ENCODE assay signal across 17 mouse cellular contexts in genomic region chr9:41697160-41697559, GRCm38 (mm10).
A peak's percentile ranks its signal among the peaks of the same experiment; 100 is the strongest.
DNase-seq lines count a peak whose midpoint lies in the region; ATAC-seq and TF ChIP-seq lines count a peak whose summit lies in the region.
"Had no signal": no experiment of that assay in that cellular context is flagged by ENCODE, and none has a peak within 500 bp of the region (broad histone marks: within the 10 kb centered on the region; RNA-seq: fewer than 3 reads in every experiment).

No protein-coding gene starts in this region.

- no peak overlapping the region for H3K4me3 ChIP-seq in forebrain, embryonic 12.5 days (replicated peaks)
- H3K4me3 ChIP-seq in hindbrain, embryonic 13.5 days: no peak overlapping the region
- no peak overlapping the region for H3K4me3 ChIP-seq in midbrain, embryonic 12.5 days
- no peak overlapping the region for H3K4me3 ChIP-seq in liver, postnatal 0 days (ENCODE audit: low read depth, low read length)
- H3K4me3 ChIP-seq: gastrocnemius, adult 2 months; heart, embryonic 10.5 days; intestine, embryonic 15.5 days; lung, embryonic 15.5 days had no signal

- H3K4me2 ChIP-seq in forebrain, embryonic 12.5 days: peak overlapping the region; percentile 29; the same call in 1 of the 2 replicates
- no peak overlapping the region for H3K4me2 ChIP-seq in hindbrain, embryonic 13.5 days
- peak overlapping the region; percentile 4; the same call in 1 of the 2 replicates for H3K4me2 ChIP-seq in midbrain, embryonic 12.5 days (replicated peaks)
- no peak overlapping the region for H3K4me2 ChIP-seq in liver, postnatal 0 days (ENCODE audit: low read depth, low read length)
- H3K4me2 ChIP-seq: intestine, embryonic 15.5 days; liver, embryonic 11.5 days; lung, embryonic 15.5 days had no signal

- TF ChIP-seq EP300 in liver, postnatal 0 days (IDR thresholded peaks at IDR 0.05; ENCODE audit: low read depth): no peak

- TF ChIP-seq CTCF in brain, embryonic 14.5 days (IDR thresholded peaks at IDR 0.05; ENCODE audit: borderline replicate concordance, extremely low read depth, insufficient read depth, insufficient read length): no peak
- TF ChIP-seq CTCF in liver, postnatal 0 days (IDR thresholded peaks at IDR 0.05; ENCODE audit: low read depth): no peak

- no peak for TF ChIP-seq POLR2A in brain, embryonic 14.5 days (IDR thresholded peaks at IDR 0.05; ENCODE audit: borderline replicate concordance, extremely low read depth, insufficient read depth, insufficient read length, poor library complexity, severe bottlenecking)

- H3K36me3 ChIP-seq in forebrain, embryonic 12.5 days (replicated peaks): no peaks in the 10 kb centered on the region
- no peaks in the 10 kb centered on the region for H3K36me3 ChIP-seq in hindbrain, embryonic 13.5 days
- H3K36me3 ChIP-seq in midbrain, embryonic 12.5 days: no peaks in the 10 kb centered on the region
- no peaks in the 10 kb centered on the region for H3K36me3 ChIP-seq in liver, postnatal 0 days (replicated peaks; ENCODE audit: insufficient read depth, low read length)
- H3K36me3 ChIP-seq: heart, embryonic 10.5 days; intestine, embryonic 15.5 days; lung, embryonic 15.5 days had no signal

- 0 out of 2 replicates have a peak, but pooled peaks have one; percentile 42 for ATAC-seq in forebrain, embryonic 12.5 days (ENCODE audit: low FRiP score)
- ATAC-seq in hindbrain, embryonic 13.5 days (ENCODE audit: low FRiP score): no peak
- ATAC-seq in midbrain, embryonic 12.5 days (ENCODE audit: low FRiP score, low read depth): peak; percentile 38; the same call in 1 of the 2 replicates
- no peak for ATAC-seq in liver, postnatal 0 days
- ATAC-seq: intestine, embryonic 15.5 days had no signal

- no peaks in the 10 kb centered on the region for H3K9me3 ChIP-seq in forebrain, embryonic 12.5 days
- H3K9me3 ChIP-seq in hindbrain, embryonic 13.5 days: no peaks in the 10 kb centered on the region
- no peaks in the 10 kb centered on the region for H3K9me3 ChIP-seq in midbrain, embryonic 12.5 days
- H3K9me3 ChIP-seq in liver, postnatal 0 days (ENCODE audit: low read length): no peaks in the 10 kb centered on the region
- H3K9me3 ChIP-seq: heart, embryonic 10.5 days; intestine, embryonic 15.5 days; lung, embryonic 15.5 days had no signal

- no peaks in the 10 kb centered on the region for H3K27me3 ChIP-seq in forebrain, embryonic 12.5 days
- no peaks in the 10 kb centered on the region for H3K27me3 ChIP-seq in hindbrain, embryonic 13.5 days
- H3K27me3 ChIP-seq in midbrain, embryonic 12.5 days: no peaks in the 10 kb centered on the region
- H3K27me3 ChIP-seq in liver, postnatal 0 days (ENCODE audit: insufficient read depth, low read length): no peaks in the 10 kb centered on the region
- H3K27me3 ChIP-seq: intestine, embryonic 15.5 days had no signal

- peak overlapping the region; percentile 95 for H3K27ac ChIP-seq in forebrain, embryonic 12.5 days
- peak overlapping the region; percentile 88 for H3K27ac ChIP-seq in hindbrain, embryonic 13.5 days
- peak overlapping the region; percentile 90 for H3K27ac ChIP-seq in midbrain, embryonic 12.5 days (replicated peaks)
- H3K27ac ChIP-seq in liver, postnatal 0 days (ENCODE audit: low read depth): no peak overlapping the region
- H3K27ac ChIP-seq: gastrocnemius, adult 2 months; heart, embryonic 10.5 days; intestine, embryonic 15.5 days; kidney, postnatal 0 days; lung, embryonic 15.5 days had no signal

- H3K9ac ChIP-seq in forebrain, embryonic 12.5 days: peak overlapping the region; percentile 42; the same call in 1 of the 2 replicates
- H3K9ac ChIP-seq in hindbrain, embryonic 13.5 days: no peak overlapping the region
- no peak overlapping the region; the same call in 1 of the 2 replicates for H3K9ac ChIP-seq in midbrain, embryonic 12.5 days (replicated peaks)
- no peak overlapping the region for H3K9ac ChIP-seq in liver, postnatal 0 days (replicated peaks)
- H3K9ac ChIP-seq: intestine, embryonic 15.5 days; lung, embryonic 15.5 days had no signal

- DNase-seq in brain, embryonic 14.5 days (ENCODE audit: low read depth): peak; percentile 82
- no peak for DNase-seq in spleen, postnatal 4 days (ENCODE audit: low spot score in 2 of 2)
- no peak for DNase-seq in left cerebral cortex, postnatal 4 days
- no peak for DNase-seq in liver, postnatal 0 days
- DNase-seq in adrenal gland, postnatal 25 days: no peak
- DNase-seq: cerebellum, adult 8-10 months; gastrocnemius, adult 2 months; heart, postnatal 14 days; thymus, adult 18-20 months had no signal

- intact Hi-C loops in left cerebral cortex, postnatal 4 days (cut with DNase I): loop anchor here (10.0 kb wide), 1 partner anchor 82 kb away; no protein-coding TSS in a partner anchor

- H3K4me1 ChIP-seq in forebrain, embryonic 12.5 days: peaks cover 50% of the 10 kb centered on the region
- H3K4me1 ChIP-seq in hindbrain, embryonic 13.5 days (replicated peaks): peaks cover 41% of the 10 kb centered on the region
- peaks cover 52% of the 10 kb centered on the region for H3K4me1 ChIP-seq in midbrain, embryonic 12.5 days
- H3K4me1 ChIP-seq in liver, postnatal 0 days (ENCODE audit: insufficient read depth): no peaks in the 10 kb centered on the region

Comparison
In these comparisons a context has a peak if more than half of its experiments do, and no peak if none do; other contexts are left out.
1. ATAC-seq: peak in forebrain, embryonic 12.5 days (single experiment) and midbrain, embryonic 12.5 days (single experiment); none in hindbrain, embryonic 13.5 days (single experiment) and liver, postnatal 0 days (single experiment).
2. H3K4me2 ChIP-seq: peak in forebrain, embryonic 12.5 days (single experiment) and midbrain, embryonic 12.5 days (single experiment); none in hindbrain, embryonic 13.5 days (single experiment) and liver, postnatal 0 days (single experiment).